Mouse (Mus musculus): ENCODE measurements at regions not wholly inside any gene's neighbourhood (a gene's known extent, or its start where the extent isn't known, plus 50 kb on each side); places are given as distances from the start of the nearest gene placed in this dataset.

GRCm38 (mm10) chr10:109607121-109607520, 596.3 kb upstream of the Syt1 start:
- no peak for DNase-seq (ENCODE audit: low read depth, low spot score)

DNA sequence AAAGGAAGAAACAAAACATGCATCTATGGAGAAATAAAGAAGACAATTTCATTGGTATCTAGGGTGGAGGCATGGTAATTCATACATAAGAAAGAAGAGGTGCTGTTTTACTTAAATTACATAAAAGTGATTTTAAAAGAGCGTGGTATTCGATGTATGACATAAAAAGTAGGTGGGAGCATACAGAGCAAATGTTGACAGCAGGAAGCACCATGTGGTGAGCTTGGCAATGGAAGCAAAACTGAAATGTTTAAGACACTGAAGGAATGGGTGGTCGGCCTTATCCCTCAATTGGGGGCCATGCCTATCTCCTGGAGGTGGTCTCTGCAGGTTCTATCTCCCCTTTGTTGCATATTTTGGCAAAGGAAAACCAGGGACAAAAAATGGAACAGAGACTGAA, 592.5 kb upstream of the Syt1 start:
- DNase-seq (ENCODE audit: low read depth, low spot score) = no peak

DNA sequence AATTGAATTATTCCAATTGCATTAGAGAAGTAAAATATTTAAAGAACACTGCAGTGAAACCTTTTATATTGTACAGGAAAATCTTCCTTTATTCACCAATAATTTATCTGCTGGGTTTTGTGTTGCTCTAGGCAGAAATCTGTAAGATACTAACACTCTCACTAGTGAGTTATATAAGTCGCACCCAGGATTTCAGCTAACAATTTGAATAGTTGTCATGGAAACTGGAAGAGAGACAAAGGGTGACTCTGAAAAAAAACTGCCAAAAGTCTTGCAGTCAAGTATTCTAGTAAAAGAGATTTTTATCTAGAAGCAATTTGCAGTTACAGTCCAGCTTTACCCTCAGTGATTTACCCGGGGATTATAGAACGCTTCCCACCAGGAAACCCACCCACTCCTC, 587.8 kb upstream of the Syt1 start:
- no peak for DNase-seq (ENCODE audit: low read depth, low spot score)

DNA sequence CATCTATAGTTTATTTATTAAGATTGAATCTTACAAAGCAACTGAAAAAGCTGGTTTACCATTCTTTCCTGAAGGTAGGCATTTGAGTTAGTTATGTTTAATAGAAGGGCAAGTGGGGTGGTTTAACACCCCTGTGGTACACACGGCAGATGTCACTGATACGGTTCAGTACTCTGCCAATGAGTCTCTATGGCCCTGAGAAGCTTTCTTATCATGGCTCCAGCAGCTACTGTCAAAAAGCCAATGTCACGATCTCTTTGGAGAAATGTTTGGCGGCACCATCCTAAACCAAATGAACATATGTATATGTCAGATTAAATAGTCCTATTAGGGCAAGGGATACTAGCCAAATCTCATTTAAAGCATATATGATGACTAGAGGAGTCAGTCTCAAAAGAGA, 562.4 kb upstream of the Syt1 start:
- no peak for DNase-seq (ENCODE audit: low read depth, low spot score)

GRCm38 (mm10) chr10:109569798-109570197, 559.0 kb upstream of the Syt1 start:
- DNase-seq (ENCODE audit: low read depth, low spot score) = no peak

DNA sequence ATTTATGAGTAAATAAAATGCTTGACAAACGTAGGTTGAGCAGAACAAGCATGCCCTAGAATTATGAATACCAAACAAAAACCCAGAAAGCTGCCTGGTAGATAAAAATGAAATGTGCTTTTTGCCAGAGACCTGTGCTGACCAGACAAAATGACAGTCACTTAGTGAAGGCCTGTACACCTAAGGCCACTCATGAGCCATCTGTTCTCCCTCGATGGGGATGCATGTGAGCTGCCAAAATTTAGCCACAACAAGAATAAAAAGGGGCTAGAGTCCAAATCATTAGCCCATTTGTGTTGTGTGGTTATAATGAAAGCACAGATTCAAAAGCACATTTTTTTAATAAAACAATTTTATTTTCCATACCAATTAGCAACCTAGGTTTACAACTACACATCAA, 555.9 kb upstream of the Syt1 start:
- no peak for DNase-seq (ENCODE audit: low read depth, low spot score)

DNA sequence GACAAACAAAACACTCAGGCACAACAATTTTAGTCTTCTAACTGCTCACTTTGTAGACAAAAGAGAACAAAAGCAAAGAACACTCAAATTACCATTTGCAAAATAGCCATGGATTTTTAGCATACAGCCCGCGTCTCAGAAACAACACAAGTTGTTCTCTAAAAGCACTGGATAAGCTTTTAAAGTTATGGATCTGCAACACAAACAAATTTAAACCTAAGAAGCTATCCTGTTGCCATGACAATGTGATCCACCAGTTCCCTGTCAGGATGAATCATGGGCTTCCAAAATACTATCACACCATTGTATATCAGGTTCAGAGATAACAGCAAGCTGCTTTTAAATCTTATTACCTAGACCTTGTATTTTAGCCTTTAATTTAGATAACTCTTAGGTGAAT, 550.9 kb upstream of the Syt1 start:
- DNase-seq (ENCODE audit: low read depth, low spot score) = no peak

GRCm38 (mm10) chr10:109561094-109561493, 550.3 kb upstream of the Syt1 start:
- DNase-seq (ENCODE audit: low read depth, low spot score) = no peak

DNA sequence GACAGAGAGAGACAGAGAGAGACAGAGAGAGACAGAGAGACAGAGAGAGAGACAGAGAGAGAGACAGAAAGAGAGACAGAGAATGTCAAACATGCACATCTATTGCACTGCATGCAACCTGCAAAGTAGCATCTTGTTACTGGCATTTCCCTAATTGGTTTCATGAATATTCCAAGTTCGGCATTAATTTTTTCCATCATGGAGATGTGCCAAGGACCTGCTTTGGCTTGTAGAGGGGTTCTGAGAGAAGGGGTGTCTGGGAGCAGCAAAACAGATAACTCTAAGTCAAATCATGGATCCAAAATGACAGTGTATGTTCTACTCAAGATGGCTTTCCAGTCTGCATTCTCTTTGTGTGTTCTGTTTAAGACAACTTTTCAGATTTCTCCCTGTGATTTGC, 532.5 kb upstream of the Syt1 start:
- DNase-seq (ENCODE audit: low read depth, low spot score) = no peak

DNA sequence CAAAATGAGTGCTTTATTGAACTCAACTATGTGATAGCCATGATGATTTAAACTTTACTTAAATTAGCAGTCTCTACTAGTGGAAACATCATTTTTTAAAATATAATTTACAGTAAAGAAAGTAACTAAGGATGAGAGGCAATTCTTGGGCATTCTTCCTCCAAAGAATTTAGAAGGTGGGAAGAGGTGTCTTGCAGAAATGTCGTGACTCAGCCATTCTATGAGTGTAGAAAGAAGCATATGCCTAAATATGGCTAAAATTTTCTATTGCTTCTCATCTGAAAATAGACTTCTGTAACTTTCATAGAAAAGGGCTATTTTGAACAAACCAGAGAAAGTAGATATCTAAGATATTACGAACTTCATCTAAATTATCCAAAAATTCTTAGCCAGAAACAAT, 529.4 kb upstream of the Syt1 start:
- no peak for DNase-seq (ENCODE audit: low read depth, low spot score)

- DNase-seq (ENCODE audit: low read depth, low spot score) = no peak
Measured at GRCm38 (mm10) chr10:109528096-109528495, 517.3 kb upstream of the Syt1 start.

DNA sequence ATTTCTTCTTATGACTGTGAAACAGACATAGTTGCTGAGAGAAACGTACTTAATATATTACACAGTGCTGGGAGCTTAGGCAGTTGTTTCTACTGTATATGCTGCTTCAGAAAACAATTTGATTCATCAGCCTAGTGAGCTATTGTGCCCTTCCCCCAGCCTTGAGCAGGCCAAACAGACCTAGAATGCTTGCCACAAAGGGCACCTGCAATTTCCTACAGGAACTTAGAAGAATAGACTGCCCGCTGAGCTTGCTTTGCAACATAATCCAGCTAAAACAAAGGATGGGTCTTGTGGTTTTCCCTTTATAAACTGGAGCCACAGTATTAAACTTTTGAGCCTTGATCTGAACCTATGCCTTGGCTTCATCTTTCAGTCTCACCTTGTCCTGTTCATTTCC, 510.9 kb upstream of the Syt1 start:
- no peak for DNase-seq (ENCODE audit: low read depth, low spot score)

DNA sequence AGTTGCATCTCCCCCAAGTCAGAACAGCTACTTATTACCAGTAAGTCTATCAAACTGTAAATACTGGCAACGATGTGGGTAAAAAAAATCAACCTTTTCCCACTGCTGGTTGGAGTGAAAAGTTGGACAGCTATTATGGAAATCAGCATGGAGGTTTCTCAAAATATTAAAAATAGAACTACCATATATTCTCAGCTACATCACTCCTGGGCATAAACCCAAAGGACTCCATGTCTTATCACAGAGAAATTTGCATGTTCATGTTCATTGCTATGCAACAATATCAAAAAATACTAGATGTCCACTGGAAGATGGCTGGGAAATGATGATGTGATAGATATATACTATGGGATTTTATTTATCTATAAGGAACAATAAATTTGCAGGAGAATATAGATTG, 506.9 kb upstream of the Syt1 start:
- DNase-seq (ENCODE audit: low read depth, low spot score) = no peak

GRCm38 (mm10) chr10:109515225-109515624, 504.4 kb upstream of the Syt1 start:
- no peak for DNase-seq (ENCODE audit: low read depth, low spot score)

GRCm38 (mm10) chr10:109510917-109511715, 500.3 kb upstream of the Syt1 start:
- DNase-seq (ENCODE audit: low read depth, low spot score) = no peak

DNA sequence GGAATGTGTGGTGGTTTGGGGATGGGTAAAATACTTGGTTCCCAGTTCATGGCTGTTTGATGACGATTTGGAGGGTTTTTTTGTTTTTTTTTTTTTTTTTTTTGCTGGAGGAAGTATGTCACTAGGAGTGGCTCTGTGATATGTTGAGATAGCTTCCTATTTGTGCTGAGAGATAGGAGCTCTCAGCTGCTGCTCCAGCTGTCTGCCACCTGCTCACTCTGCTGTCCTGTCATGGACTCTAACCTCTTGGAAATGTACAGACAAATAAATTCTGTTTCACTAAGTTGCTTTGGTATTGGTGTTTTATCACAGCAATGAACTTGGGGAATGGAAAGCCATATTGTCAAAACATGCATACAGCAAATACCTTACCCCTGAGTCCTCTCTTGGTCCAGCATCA, 497.8 kb upstream of the Syt1 start:
- no peak for DNase-seq (ENCODE audit: low read depth, low spot score)

GRCm38 (mm10) chr10:109507228-109507627, 496.4 kb upstream of the Syt1 start:
- no peak for DNase-seq (ENCODE audit: low read depth, low spot score)

GRCm38 (mm10) chr10:109504683-109505082, 493.9 kb upstream of the Syt1 start:
- no peak for DNase-seq (ENCODE audit: low read depth, low spot score)

DNA sequence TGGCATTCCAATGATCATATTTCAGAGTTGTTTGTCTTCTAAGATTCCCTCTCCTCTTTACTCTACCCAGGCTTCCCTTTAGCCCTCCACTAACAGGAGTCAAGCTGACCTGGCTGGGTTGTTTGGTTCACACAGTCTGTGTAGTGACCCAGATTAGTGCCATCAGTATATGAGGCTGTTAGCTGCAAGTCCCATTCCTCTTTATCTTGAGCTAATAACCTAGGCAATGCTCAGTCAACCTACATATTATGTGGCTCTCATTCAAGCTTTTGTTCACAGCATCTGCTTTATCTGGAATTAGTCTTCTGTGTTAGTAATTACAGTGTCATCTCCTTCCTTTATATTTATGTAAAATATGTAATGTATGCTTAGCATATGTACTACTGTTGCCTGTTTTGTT, 490.1 kb upstream of the Syt1 start:
- DNase-seq (ENCODE audit: low read depth, low spot score) = no peak

GRCm38 (mm10) chr10:109498301-109498700, 487.5 kb upstream of the Syt1 start:
- DNase-seq (ENCODE audit: low read depth, low spot score) = no peak

DNA sequence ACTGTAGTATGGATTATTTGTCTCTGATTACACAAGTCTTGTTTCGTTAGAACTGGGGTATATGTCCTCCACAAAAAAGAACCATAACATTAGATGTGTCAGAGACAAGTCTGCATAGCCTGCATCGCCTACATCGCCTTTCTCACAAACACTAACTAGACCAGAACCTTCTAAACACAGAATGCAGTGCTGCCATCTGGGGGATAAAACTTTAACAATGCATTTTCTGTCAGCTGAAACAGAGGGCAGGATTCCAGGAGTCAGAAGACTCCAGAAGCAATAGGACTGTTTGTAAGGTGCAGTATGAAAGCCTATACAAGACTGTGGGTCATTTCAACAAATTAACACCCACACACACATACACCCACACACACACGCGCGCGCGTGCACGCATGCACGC, 485.4 kb upstream of the Syt1 start:
- peak; percentile 45 for DNase-seq (ENCODE audit: low read depth, low spot score)

- no peak for DNase-seq (ENCODE audit: low read depth, low spot score)
Measured at GRCm38 (mm10) chr10:109490765-109491164, 480.0 kb upstream of the Syt1 start.

DNA sequence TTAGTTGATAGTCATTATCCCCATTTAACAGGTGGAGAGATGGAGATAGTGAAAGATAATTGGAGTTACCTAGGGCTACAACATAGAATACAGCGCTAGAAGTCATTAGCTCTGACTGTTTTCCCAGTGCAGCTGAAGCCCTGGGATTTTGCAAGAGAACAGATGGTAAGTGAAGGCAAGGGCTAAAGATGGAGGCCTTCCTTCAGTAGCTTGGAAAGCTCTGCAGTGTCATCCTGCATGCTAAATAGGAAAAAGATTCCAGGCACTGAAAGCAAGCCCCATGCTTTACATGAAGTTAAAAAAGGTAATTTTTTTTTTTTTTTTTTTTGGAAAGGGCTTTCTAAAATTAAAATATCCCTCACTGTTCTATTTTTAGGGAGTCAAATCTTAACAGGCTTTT, 477.2 kb upstream of the Syt1 start:
- no peak for DNase-seq (ENCODE audit: low read depth, low spot score)

All from retina, adult 2 months (tissue).